Mouse (Mus musculus): ENCODE measurements around the gene Mrps33.

Mrps33 gene

DNA sequence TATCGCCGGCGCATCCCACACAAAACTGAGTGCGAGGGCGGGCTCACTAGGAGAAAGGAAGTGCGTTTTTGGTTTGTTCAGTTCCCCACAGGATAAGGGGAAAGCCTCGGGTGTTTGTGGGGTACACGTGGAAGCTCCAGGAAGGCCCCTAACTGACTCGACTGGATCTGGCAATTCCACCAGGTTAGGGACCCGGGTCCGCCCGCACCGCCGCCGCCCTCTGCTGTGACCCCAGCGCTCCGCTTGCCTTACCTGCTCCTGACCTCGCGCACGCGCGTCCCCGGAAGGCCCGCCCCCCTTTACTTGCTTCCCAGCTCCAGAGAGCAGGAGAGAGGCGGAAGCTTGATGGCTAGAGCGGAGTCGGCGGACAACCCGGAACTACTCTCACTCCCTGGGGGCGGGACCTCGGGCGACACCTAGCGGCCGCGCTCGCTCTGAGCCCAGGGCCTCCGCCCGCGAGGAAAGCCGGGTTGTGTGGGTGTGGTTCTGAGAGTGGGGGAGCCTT, at the start of gene Mrps33:
Gene Mrps33 (minus strand): TSS at position 377 of the 505 bp plus-strand sequence.
- peak; percentile 94 for DNase-seq (ENCODE audit: low read depth, low spot score)

GRCm38 (mm10) chr6:39849667-39850066, 38.9 kb upstream of the Mrps33 start:
- DNase-seq (ENCODE audit: low read depth, low spot score): no peak

GRCm38 (mm10) chr6:39848766-39849165, 38.0 kb upstream of the Mrps33 start:
- peak; percentile 59 for DNase-seq (ENCODE audit: low read depth, low spot score)

DNA sequence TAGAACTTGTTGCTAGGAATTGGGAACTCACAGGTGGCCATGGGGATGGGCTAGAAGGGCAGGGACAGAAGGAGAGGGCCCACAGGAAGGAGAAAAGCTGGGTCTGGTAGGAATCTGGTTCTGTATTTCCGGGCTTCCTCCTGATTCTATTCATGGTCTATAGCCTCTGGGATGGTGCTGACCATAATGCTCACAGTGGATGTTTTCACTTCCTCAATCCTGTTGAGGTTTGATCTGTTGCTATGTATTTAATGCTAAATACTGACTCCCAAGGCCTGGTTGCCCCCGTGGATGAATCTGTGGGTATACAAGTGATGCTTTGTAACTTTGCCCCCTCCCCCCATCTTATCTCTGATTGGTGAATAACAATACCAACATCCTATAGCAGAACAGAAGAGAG, 36.8 kb upstream of the Mrps33 start:
- DNase-seq (ENCODE audit: low read depth, low spot score): no peak

DNA sequence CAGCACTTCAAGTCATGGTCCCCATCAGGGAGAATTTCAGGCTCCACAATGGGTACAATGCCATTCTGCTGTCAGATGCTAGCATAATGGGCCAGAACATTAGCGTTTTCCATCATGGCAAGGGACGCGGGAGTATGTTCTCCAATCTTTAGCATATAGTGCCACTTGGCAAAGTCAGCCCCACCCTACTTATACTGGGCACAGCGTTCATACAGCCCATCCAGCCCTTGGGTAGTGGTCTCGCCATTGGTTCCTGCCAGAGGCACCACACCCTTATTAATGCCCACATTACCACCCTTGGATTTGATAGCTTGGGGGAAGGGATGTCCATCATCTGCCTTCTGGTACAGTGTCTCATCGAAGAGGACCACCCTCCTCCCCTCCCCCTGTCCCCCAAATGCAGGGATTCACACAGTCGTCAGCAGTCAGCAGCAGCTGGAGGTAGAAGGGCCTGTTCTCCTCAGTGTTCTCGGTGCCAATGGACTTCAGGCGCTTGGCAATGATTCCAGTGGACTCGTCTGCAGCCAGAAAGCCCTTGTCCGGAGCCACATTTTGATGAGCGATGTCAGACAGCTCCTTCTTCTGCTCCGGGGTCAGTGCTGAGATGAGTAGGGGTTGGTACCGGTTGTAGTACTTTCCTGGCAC, 33.0 kb upstream of the Mrps33 start:
- no peak for DNase-seq (ENCODE audit: low read depth, low spot score)

- no peak for DNase-seq (ENCODE audit: low read depth, low spot score)
Observed at GRCm38 (mm10) chr6:39828736-39829135, 17.9 kb upstream of the Mrps33 start.

DNA sequence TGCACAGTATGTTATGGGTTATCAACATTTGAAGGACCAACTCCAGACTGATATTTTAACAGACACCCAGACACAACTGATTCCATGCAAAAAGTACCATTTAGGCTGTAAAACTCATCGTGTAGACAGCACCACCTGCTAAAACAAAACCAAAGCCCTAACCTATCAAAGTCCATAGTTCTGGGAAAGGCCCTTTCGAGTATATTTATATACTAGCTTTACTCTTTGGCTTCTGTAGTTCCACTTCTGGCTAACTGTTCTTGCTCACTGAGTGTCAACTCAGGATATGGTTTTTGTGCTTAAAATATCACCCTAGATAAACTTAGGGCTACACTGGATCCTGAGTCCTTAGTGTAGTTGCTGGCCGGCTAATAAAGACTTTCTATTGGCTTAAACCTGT, 10.5 kb upstream of the Mrps33 start:
- no peak for DNase-seq (ENCODE audit: low read depth, low spot score)

DNA sequence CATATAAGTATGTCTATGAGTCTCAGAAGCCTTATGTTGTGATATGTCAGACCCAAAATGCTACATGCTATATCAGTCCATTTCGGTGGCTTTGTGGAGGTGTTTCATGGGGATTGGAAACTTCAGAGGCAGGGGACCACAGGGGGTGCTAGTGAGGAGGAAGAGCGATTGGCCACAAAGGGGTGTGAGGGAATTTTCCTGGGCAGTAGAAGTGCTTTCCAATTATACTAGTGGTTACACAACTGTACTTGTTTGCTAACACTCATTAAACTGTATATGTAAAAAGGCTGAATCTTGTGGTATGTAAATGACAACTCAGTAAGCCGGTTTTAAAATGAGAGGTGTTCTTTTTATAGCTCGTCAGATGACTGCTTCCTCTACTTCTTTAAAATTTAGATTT, 8.1 kb upstream of the Mrps33 start:
- no peak for DNase-seq (ENCODE audit: low read depth, low spot score)

DNA sequence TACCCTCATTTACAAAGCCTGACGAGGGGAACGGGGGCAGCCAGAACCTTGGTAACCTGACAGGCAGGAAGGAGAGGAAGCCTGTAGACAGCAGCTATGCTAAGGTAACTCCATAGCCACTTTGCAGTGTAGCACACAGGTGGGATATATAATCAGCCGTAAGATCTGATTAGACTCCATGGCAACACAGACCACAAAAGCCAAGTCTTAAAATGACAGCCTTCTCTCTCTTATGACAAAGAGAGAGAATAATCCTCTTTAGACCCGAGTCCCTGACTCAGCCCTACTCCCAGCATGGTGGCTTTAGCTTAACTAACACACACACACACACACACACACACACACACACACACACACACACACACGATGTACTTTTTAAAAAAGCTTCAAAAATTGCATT, 2.3 kb downstream of the Mrps33 start:
- DNase-seq (ENCODE audit: low read depth, low spot score): no peak

DNA sequence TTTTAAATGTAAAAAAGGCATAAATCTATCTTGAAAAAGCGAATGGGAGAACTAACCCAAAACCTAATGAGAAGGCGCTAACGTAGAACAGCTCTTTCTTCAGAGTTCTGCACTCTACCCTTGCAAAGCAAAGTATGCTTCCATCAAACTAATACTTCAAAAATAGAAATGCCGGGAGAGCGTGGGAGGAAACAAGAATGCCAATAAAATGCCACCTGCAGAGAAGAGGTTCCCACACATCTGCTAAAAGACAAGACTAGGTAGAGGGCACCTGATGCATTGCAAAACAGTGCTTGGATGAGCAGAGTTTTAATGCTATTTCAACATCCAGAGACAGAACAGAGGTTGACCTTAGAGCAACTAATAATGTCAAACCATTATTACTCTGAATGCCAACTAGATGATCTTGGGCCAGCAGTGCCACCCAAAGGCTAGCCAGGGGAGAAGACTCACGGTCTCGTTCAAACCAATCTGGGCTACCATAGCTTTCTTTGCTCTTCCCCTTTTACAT, 3.7 kb downstream of the Mrps33 start:
- DNase-seq (ENCODE audit: low read depth, low spot score): no peak

GRCm38 (mm10) chr6:39806336-39806735, 4.5 kb downstream of the Mrps33 start:
- no peak for DNase-seq (ENCODE audit: low read depth, low spot score)

GRCm38 (mm10) chr6:39805916-39806315, 4.9 kb downstream of the Mrps33 start:
- no peak for DNase-seq (ENCODE audit: low read depth, low spot score)

DNA sequence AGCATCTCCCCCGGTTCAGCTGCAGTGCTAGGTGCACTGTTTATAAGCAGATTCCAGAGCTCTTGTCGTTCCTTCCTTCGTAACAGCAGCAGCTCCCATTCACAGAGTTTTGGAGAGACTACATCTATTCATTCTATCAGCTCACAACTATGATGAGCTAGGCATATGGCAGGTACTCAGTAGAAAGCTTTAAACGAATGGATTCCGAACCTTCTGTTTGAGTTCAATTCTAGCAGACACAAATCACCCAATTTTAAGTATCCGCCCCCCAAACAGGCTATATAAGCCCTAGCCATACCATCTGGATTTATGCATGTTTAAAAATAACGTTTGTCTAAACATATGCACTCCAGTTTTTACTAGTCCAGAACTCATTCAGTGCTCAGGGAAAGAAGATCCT, 9.8 kb downstream of the Mrps33 start:
- DNase-seq (ENCODE audit: low read depth, low spot score): no peak

DNA sequence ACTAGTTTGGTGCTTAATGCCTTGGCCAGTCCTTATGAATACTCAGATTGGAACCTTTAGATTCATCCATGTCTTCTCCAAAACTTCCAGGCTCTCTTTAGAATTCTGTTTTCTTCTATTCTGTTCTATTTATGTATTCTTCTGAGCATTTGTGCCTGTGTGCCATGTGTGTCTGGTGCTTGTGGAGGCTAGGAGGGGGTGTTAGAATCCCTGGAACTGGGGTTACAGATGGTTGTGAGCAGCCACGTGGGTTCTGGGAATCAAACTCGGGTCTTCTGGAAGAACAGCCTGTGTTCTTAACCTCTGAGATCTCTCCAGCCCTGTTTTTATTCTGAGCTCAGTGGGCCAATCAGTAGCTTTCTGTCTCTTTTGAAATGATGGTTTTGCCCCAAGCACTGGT, 13.7 kb downstream of the Mrps33 start:
- no peak for DNase-seq (ENCODE audit: low read depth, low spot score)

DNA sequence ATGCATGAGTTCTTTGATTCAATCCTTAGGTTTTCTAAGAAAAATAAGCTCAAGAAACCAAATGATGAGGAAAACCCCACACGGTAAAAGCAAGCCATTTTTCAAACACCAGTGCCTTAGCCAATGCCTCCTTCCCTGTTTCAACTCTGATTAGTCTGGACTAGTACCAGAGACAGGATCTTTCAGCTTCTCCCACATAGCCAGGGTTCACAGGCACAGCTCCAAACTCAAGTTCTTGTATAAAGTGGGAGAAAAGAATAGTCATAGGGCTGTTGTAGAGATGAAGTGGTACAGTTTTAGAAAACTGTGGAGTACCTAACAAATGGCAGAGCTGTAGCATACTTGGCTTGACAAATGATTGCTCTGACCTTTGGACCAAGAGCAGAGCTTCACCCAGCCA, 14.6 kb downstream of the Mrps33 start:
- DNase-seq (ENCODE audit: low read depth, low spot score): no peak

GRCm38 (mm10) chr6:39791806-39792205, 19.0 kb downstream of the Mrps33 start:
- DNase-seq (ENCODE audit: low read depth, low spot score): no peak

- no peak for DNase-seq (ENCODE audit: low read depth, low spot score)
Observed at GRCm38 (mm10) chr6:39788408-39788807, 22.4 kb downstream of the Mrps33 start.

DNA sequence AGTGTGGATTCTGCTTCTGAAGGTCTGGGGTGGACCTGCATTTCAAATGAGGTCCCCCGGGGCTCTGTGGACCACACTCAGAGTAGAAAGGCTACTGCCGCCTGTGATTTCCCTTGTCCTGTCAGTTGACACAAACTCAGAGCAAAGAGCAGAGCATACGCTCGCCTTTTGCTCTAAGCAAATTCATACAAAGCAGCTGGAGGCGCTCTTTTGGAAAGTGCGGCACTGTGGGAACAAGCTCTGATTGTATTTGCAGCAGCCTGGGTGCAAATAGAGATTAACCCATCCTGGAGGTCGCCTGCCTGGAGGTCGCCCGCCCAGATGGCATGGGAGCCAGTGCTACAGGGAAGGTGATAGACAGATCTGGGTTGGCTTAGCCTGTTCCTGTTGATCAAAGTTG, 23.0 kb downstream of the Mrps33 start:
- DNase-seq (ENCODE audit: low read depth, low spot score): no peak

DNA sequence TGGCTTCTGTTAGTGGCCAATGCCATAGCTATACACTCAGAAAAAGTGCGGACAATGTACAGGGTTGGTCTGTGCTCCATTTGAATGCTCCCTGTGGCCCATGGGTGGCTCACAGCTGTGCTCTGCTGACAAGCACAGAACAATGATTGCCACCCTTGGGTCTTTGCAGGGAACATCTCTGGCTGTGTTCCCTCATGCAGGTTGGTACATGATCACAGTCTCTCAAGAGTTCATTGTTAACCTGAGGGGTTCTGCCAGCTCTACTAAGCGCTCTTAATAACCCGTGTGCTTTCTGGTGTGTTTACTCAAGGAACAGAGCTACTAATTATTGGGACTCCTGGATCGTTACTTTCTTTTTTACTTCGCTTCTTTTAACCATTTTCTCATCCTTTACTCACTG, 24.8 kb downstream of the Mrps33 start:
- no peak for DNase-seq (ENCODE audit: low read depth, low spot score)

DNA sequence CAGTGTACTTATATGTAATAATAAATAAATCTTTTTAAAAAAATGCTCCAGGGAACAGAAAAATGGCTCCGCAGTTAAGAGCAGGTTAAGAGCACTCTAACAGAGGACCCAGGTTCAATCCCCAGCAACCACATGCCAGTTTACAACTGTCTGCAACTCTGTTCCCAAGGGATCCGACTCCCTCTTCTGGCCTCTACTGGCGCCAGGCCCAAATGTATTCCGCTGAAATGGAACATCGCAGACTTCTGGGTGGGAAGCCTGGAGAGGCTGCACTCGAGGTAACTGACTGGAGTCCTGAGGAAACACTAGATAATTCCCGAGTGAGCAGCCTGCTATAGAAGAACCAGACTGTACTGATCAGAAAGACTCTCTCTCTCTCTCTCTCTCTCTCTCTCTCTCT, 27.3 kb downstream of the Mrps33 start:
- DNase-seq (ENCODE audit: low read depth, low spot score): no peak

GRCm38 (mm10) chr6:39782618-39783017, 28.2 kb downstream of the Mrps33 start:
- DNase-seq (ENCODE audit: low read depth, low spot score): no peak

DNA sequence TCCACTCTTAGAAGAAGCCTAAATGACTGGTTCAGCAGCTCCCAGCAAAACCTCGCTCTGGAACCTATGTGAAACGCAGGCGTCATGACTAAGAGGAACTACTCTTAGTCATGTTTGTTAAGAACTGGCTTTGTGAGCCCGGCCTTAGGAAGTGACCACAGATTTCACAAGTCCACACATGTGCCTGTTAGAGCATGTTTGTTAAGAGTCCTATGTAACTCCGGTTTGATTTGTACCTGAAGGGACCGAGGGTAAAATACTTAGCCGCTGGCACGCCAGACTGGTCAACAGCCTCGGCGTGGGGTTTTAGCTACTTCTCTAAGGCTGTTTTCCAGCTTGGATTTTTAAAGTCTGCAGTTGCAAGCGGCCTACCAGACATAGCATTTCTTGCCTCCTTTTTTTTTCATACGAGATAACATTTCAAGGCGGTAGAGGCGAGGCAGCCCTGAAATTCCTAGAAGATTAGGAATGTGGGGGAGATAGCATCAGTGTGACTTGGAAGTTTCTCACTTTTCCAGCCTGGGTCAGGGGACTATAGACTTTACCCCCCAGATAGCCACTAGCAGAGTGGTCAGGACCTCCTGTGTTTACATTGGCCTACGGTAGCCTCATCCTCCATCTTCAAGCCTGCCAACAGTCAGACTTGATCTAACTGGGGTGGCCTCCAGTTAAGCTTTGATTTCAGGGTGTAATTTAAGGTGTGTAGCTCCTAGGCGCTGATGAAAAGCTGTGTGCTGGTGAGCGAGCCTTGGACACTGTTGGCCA, 28.8 kb downstream of the Mrps33 start:
- no peak for DNase-seq (ENCODE audit: low read depth, low spot score)
